Mouse (Mus musculus) monocyte, adult 5-6 weeks (primary cell): Measurements from ENCODE around the gene Tns4. TPM values are rescaled to one million over a fixed set of nuclear protein-coding genes. Genes with fewer than 3 reads are reported as not detected.
A peak's percentile ranks its signal among the peaks of the same experiment; 100 is the strongest.

Experiments
- ATAC-seq: fragments of 153-309, 156-312 bp; replicated peaks from 2 replicates; pipeline ENCODE4 v1.8.0; 2017; ENCODE audit warnings: mild to moderate bottlenecking; ENCODE audit not compliant: low TSS enrichment, insufficient number of reproducible peaks, severe bottlenecking, poor library complexity, low FRiP score
- total RNA-seq: library from RNA; stranded (forward); fragments of 200-1000, 200-491, 200-594 nt; gene quantifications from 3 replicates; pipeline ENCODE4 v1.2.3, GENCODE M21; 2017

Gene Tns4
- total RNA-seq: 4.1 to 6.4 TPM (median 4.2 TPM) in 3 replicates

GRCm38 (mm10) chr11:99089077-99089601 is at the start of gene Tns4:
Gene Tns4, minus strand, starts transcription at chr11:99089306.
- ATAC-seq: no peak

- no peak for ATAC-seq
These were observed 48.3 kb upstream of the Tns4 start for GRCm38 (mm10) chr11:99137385-99137784.

- ATAC-seq: no peak
These were observed 47.9 kb upstream of the Tns4 start for GRCm38 (mm10) chr11:99136961-99137360.

GRCm38 (mm10) chr11:99136361-99136760 is 47.3 kb upstream of the Tns4 start:
- no peak for ATAC-seq

DNA sequence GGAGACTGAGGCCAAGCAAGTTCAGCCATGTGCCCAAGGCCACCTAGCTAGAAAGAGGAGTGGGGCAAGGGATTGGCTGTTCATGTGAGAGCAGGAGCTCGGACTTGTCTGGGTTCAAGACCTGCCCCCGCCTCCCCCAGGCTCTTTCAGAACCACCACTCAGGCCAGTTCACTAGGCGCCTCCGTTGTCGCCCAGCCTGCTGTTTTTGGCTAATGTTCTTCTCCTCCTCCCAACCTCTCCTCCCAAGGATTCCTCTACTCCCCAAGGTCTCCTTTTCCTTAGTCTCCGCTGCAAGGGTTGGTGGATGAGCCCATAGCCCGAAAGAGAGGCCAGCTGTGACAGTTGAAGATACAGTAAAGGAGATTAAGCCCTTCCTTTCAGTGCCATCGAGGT is 45.9 kb upstream of the Tns4 start:
- ATAC-seq: no peak

DNA sequence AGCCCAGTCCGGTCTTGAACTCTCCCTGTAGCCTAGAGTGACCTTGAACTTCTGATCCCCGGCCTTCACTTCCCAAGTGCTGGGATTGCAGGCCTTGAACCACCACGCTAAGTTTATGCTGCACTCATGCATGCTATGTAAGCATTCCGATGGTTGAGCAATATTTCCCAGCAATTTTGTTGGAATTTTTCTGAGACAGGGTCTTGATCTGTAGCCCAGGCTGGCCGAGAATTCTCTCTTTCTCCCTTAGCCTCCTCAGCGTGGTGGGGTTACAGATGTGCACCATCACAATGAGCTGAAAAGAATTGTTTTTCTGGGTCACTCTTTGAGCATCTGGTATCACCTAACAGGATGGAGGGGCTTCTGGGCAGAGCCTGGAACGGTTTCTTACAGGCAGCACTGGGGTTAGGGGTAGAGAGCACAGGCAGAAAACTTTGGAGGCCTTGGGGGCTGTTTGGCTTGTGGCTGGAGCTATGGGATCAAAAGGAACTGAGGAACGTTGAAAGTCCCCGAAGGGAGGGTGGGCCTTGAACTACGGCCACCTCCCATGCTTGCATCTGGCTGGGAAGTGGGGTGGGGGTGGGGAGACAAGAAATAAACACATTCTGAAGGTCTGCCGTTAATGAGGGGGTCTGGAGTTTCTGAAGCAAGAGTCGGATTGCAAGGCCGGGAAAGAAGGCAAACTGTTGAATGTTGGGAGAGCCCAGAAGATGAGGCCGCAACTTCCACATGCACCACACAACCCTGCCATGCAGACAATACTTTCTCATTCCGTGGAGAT is 45.4 kb upstream of the Tns4 start:
- no peak for ATAC-seq

GRCm38 (mm10) chr11:99133285-99133897 is 44.3 kb upstream of the Tns4 start:
- ATAC-seq: no peak

DNA sequence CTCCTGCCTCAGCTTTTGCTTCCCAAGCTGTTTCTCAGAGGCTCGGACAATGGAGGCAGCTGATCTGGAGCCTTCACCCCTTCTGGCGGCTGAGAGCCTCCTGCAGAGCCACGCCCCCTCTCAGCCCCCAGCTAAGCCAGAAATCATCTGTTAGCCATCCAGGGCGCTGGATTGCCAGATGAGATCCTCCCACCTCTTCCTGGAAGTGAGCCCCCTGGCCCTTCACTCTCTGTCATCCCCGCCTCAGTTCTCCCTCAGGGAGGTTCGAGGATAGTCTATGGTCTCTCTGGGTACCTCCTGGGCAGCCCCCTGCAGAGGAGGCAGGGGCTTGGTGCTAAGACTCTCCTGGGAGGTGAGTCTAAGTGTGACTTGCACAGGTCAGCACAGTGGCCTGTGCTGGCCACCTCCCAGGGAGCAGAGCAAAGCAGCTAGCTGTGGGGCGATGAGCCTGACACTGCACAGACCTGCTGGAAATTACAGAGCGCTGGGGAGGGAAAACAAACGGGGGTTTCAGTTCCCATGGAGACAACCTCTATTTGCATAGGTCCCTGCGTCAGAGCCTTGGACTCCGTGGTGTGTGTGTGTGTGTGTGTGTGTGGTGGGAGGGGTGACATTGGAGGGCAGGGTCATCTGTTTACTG is 43.1 kb upstream of the Tns4 start:
- 0 out of 2 replicates have a peak, but pooled peaks have one; percentile 20 for ATAC-seq

GRCm38 (mm10) chr11:99131463-99131840 is 42.3 kb upstream of the Tns4 start:
- no peak for ATAC-seq

DNA sequence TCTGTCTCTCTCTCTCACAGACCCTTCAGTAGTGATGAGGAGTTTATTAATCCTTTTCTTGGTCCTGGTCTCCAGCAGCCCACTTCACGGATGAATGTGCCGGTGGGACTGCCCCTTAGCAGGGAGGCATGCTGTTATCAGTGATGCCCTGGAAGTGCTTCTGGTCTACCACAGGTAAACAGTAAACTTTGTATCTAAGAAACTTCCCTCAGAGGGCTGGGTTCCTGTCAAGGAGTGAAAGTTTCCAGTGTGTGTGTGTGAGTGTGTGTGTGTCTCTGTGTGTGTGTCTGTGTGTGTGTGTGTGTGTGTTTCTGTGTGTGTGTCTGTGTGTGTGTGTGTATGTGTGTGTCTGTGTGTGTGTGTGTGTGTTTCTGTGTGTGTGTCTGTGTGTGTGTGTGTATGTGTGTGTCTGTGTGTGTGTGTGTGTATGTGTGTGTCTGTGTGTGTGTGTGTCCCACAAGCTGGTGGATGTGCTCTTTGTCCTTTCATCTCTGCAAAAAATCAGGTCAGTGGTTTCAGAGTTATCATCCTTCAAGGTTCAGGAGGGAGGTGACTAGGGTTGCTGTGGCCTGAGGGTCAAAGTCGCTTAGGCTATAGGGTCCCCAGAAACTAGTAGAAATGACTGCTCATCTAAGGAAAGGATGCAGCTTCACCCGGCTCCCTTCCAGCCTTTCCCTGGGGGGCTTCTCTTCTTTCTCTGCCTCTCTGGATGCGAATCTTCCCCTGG is 41.8 kb upstream of the Tns4 start:
- ATAC-seq: no peak

- ATAC-seq: no peak
These were observed 40.2 kb upstream of the Tns4 start for GRCm38 (mm10) chr11:99129287-99129686.

GRCm38 (mm10) chr11:99127785-99128682 is 38.9 kb upstream of the Tns4 start:
- no peak for ATAC-seq

DNA sequence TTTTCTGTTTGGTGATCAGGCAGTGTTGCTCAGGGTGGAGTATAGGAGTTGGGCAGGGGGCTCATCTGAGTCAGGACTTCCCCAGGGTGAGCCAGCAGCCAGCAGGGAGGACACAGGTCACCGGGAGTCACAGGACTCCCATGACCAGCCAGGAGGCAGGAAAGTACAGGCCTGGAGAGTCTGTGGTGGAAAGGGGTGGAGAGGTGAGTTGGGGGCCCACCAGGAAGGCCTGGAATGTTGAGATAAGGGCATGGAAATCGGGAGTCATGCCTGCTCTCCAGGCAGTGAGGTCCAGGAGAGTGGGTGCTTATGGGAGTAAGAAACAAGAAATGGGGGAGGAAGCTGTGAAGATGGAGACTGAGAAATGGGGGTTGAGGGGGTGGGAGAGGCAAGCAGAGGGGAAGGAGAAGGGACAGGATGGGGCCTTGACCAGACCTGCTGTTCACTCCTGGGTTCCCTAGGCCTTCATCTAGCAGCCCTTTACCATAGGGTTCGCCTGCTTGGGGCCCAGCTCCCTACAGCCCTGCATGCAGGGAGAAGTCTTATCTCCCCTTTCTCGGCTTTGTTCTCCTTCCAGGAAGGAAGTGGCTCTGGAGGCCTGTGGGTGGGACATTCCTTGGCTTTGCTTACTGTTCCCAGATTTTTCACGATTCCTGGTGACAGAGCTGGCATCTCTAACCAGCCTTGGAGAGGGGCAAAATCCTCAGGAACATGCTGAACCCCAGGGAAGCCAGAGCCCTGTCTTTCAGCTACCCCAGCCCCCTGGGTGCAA is 37.6 kb upstream of the Tns4 start:
- no peak for ATAC-seq

GRCm38 (mm10) chr11:99124635-99125029 is 35.5 kb upstream of the Tns4 start:
- ATAC-seq: no peak

DNA sequence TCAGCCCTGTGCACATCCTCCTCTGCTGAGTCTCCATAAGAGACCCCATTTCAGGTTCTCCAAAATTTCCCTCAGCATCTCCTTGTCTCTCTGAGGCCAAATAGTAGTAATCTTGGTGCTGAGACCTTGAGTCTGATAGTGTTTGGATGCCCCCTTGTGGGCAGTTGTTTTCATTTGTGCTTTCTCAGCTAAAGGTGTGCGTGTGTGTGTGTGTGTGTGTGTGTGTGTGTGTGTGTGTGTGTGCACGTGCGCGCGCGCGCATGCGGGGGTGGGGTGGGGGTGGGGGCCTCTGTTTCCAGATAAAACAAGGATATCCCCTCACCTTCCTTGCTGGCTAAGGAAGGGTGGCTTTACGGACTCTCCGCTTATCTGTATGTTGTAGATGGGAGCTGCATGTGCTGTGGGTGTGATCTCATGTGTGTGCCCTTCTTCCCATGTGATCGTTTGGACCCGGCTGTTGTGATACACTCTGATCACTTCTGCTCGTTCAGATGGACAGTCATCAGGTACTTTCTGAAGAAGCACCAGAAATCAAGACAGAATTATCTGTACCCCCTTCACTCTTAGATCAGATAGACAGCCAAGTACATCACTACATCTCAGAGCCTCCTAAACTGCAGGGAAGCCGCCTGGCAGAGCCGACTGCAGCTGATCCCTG is 35.0 kb upstream of the Tns4 start:
- peak; percentile 60; the same call in 1 of the 2 replicates for ATAC-seq

DNA sequence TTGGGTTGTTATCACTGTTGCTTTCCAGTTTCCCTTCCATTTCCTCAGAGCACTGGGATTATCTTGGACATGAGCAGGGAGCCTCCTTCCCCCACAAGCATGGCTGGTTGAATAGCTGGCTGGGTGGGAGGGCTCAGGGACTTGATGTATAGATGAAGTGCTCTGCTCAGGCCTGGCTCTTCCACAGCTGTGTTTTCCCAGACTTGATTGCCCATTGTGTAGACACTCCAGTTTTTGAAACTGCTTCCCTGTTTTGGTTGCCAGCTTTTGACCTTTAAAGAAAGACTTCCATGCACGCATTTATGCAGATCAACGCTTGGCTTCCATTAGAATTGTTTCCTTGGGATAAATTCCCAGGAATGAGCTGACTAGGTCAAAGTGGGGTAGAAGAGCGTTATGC is 33.6 kb upstream of the Tns4 start:
- ATAC-seq: no peak

DNA sequence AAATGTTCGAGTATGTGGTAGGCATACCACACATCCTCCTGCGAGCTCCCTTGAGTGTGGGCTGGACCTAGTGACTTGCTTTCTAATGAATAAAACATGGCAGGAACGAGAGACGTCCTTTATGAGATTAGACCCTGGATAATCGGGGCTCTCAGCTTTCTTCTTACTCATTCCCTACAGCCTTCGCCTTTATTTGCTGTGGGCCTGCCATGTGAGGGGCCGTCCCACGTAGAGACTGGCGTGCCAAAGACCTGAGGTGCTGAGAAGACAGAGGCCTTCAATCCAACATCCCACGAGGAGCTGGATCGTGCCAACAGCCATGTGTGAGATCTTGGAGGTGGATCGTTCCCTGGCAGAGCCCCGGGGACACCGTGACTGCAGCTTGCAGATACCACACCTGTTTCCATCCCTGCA is 32.1 kb upstream of the Tns4 start:
- no peak for ATAC-seq
